Mouse (Mus musculus): ENCODE data around the gene Gm49336.

Gm49336 gene

GRCm38 (mm10) chr14:60238551-60238950, 12.8 kb downstream of the Gm49336 start:
- no peak for DNase-seq (ENCODE audit: low read depth, low spot score)

- no peak for DNase-seq (ENCODE audit: low read depth, low spot score)
Observed at GRCm38 (mm10) chr14:60219886-60220285, 31.4 kb downstream of the Gm49336 start.

- no peak for DNase-seq (ENCODE audit: low read depth, low spot score)
Observed at GRCm38 (mm10) chr14:60217616-60218015, 33.7 kb downstream of the Gm49336 start.

GRCm38 (mm10) chr14:60216125-60216524, 35.2 kb downstream of the Gm49336 start:
- no peak for DNase-seq (ENCODE audit: low read depth, low spot score)

- no peak for DNase-seq (ENCODE audit: low read depth, low spot score)
Observed at GRCm38 (mm10) chr14:60215000-60215399, 36.3 kb downstream of the Gm49336 start.

GRCm38 (mm10) chr14:60214040-60214439, 37.3 kb downstream of the Gm49336 start:
- no peak for DNase-seq (ENCODE audit: low read depth, low spot score)

GRCm38 (mm10) chr14:60209166-60209565, 42.1 kb downstream of the Gm49336 start:
- no peak for DNase-seq (ENCODE audit: low read depth, low spot score)

- no peak for DNase-seq (ENCODE audit: low read depth, low spot score)
Observed at GRCm38 (mm10) chr14:60204993-60205392, 46.3 kb downstream of the Gm49336 start.

GRCm38 (mm10) chr14:60196884-60197283, 54.4 kb downstream of the Gm49336 start, which contains the start of gene Atp8a2:
TSS of gene Atp8a2 (minus strand) at chr14:60197179.
- no peak for DNase-seq (ENCODE audit: low read depth, low spot score)

GRCm38 (mm10) chr14:60195999-60196398, 55.3 kb downstream of the Gm49336 start:
- DNase-seq (ENCODE audit: low read depth, low spot score): no peak

GRCm38 (mm10) chr14:60194606-60195005, 56.7 kb downstream of the Gm49336 start:
- DNase-seq (ENCODE audit: low read depth, low spot score): no peak

GRCm38 (mm10) chr14:60189771-60190170, 61.5 kb downstream of the Gm49336 start:
- DNase-seq (ENCODE audit: low read depth, low spot score): peak; percentile 12

GRCm38 (mm10) chr14:60188201-60188825, 63.0 kb downstream of the Gm49336 start:
- peak; percentile 50 for DNase-seq (ENCODE audit: low read depth, low spot score)

GRCm38 (mm10) chr14:60181306-60181705, 70.0 kb downstream of the Gm49336 start:
- DNase-seq (ENCODE audit: low read depth, low spot score): no peak

GRCm38 (mm10) chr14:60178571-60178955, 72.7 kb downstream of the Gm49336 start:
- DNase-seq (ENCODE audit: low read depth, low spot score): no peak

- DNase-seq (ENCODE audit: low read depth, low spot score): no peak
Observed at GRCm38 (mm10) chr14:60177614-60178570, 73.4 kb downstream of the Gm49336 start.

GRCm38 (mm10) chr14:60176891-60177613, 74.3 kb downstream of the Gm49336 start:
- DNase-seq (ENCODE audit: low read depth, low spot score): no peak

GRCm38 (mm10) chr14:60176469-60176890, 74.8 kb downstream of the Gm49336 start:
- DNase-seq (ENCODE audit: low read depth, low spot score): no peak

- no peak for DNase-seq (ENCODE audit: low read depth, low spot score)
Observed at GRCm38 (mm10) chr14:60172286-60173055, 78.8 kb downstream of the Gm49336 start.

GRCm38 (mm10) chr14:60170845-60171610, 80.3 kb downstream of the Gm49336 start:
- no peak for DNase-seq (ENCODE audit: low read depth, low spot score)

All from 3T3-L1 (cell line).